Mouse (Mus musculus) hindbrain, embryonic 11.5 days (tissue): ENCODE measurements at regions not wholly inside any gene's neighbourhood (a gene's known extent, or its start where the extent isn't known, plus 50 kb on each side); places are given as distances from the start of the nearest gene placed in this dataset.
"Not testable (repeated sequence)": the region's sequence is repeated elsewhere in the genome, so short reads cannot be mapped to it uniquely, and the experiment has no call there.

ENCODE experiments used
- ATAC-seq: fragments of 200-750 bp; cut with Nextera tagmentation; 2 replicates; pipeline ENCODE4 v1.8.0; 2017; ENCODE audit warnings: mild to moderate bottlenecking, moderate TSS enrichment, moderate library complexity; ENCODE audit not compliant: low FRiP score
- DNase-seq: peaks from one replicate; pipeline ENCODE4 v3.0.0-alpha.2; 2015; ENCODE audit warnings: low spot score
- H3K27ac ChIP-seq: fragments of 300-500 bp; sonication (generic); 2 replicates; pipeline ENCODE4 v1.5.1; 2014; ENCODE audit warnings: mild to moderate bottlenecking, low read depth, low read length
- H3K27me3 ChIP-seq: fragments of 300-500 bp; sonication (generic); 2 replicates; pipeline ENCODE4 v1.6.1; 2014; ENCODE audit warnings: mild to moderate bottlenecking, low read length, moderate library complexity, mixed read lengths; ENCODE audit not compliant: control insufficient read depth, insufficient read depth
- H3K36me3 ChIP-seq: fragments of 300-500 bp; sonication (generic); 2 replicates; pipeline ENCODE4 v1.6.1; 2014; ENCODE audit warnings: mild to moderate bottlenecking, low read length, moderate library complexity, mixed read lengths; ENCODE audit not compliant: control insufficient read depth, insufficient read depth
- H3K4me1 ChIP-seq: fragments of 300-500 bp; sonication (generic); replicated peaks from 2 replicates; pipeline ENCODE4 v1.6.1; 2014; ENCODE audit warnings: low read length, mixed read lengths; ENCODE audit not compliant: control insufficient read depth, insufficient read depth
- H3K4me2 ChIP-seq: fragments of 300-500 bp; sonication (generic); replicated peaks from 2 replicates; pipeline ENCODE4 v1.6.1; 2014; ENCODE audit warnings: mild to moderate bottlenecking, low read depth, low read length
- H3K4me3 ChIP-seq: fragments of 300-500 bp; sonication (generic); 2 replicates; pipeline ENCODE4 v1.5.1; 2014; ENCODE audit warnings: low read depth, low read length
- H3K9ac ChIP-seq: fragments of 300-500 bp; sonication (generic); 2 replicates; pipeline ENCODE4 v1.6.1; 2014; ENCODE audit warnings: low read depth, low read length
- H3K9me3 ChIP-seq: fragments of 300-500 bp; sonication (generic); 2 replicates; pipeline ENCODE4 v1.6.1; 2016; ENCODE audit warnings: low read length; ENCODE audit not compliant: control insufficient read depth
- WGBS: fragments of 180-500 bp; shearing (Covaris S2); extraction: QIAGEN DNeasy Blood & Tissue Kit; methylation state at CpG from one replicate; pipeline ENCODE4 v1.1.7; 2014; 5-methylcytosine and 5-hydroxymethylcytosine counted together

DNA sequence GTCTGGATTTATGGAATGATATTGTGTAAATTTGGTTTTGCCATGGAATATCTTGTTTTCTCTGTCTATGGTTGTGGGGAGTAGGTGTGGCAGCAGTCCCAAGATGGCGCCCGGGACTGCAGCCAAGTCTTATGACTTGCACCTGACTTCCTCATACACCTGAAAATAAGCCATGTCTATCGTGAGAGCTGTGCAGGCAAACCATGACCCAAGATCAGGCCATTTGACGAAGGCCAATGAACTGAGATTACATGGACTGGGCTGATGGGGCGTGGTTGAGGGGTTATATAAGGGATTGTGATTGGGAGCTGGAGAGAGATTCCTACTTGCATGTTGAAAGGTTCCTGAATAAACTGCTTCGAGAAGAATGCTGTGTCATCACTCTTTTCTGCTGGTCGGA is 139.5 kb downstream of the Slc6a15 start:
- H3K4me1 ChIP-seq, H3K9ac ChIP-seq, H3K27me3 ChIP-seq, H3K4me3 ChIP-seq, H3K4me2 ChIP-seq, H3K27ac ChIP-seq, ATAC-seq, H3K36me3 ChIP-seq, DNase-seq, H3K9me3 ChIP-seq: not testable (repeated sequence)
- 91% methylated on average over 7 of the region's 7 CpGs for WGBS

DNA sequence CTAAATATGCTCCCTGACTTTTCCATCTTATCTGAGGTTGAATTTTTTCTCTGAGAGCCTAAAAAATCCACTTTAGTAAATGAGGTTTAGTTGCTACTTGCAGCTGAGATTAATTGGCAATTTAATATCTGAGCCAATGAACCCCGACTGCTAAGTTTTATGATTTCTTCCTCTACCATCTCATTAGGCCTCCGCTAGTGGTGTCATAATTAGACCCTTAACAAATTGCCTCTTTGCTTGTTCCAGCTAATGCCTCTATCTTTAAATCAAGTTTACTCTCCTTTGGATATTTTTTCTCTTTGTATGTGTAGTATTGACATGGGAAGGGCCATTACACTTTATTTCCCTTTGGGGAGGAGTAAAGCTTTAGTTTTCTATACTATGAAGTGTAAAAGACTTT is 176.9 kb downstream of the Slc6a15 start:
- 88% methylated on average over 2 of the region's 2 CpGs for WGBS

DNA sequence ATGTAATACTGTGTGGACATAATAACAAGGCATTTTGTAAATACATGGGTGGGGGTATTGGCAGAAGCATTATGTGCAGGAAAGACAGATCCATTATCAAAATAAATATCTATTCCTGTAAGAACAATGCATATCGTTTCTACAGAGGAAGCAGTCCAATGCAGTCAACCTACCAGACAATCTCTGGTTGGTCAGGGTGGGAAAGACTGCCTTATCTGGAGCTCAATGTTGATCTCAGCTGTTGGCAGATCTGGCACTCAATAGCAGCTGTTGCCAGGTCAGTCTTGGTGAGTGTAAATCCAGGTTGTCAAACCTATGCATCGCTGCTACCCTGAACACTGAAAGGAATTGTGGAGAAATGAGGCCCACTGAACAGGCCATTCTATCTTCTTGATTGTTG is 181.9 kb downstream of the Slc6a15 start:
- H3K27ac ChIP-seq: no peak overlapping the region
- H3K9me3 ChIP-seq: no peaks in the 10 kb centered on the region
- H3K9ac ChIP-seq: no peak overlapping the region
- H3K4me3 ChIP-seq: no peak overlapping the region
- 92% methylated on average over 2 of the region's 2 CpGs for WGBS
- no peaks in the 10 kb centered on the region for H3K27me3 ChIP-seq
- no peak for DNase-seq
- H3K4me2 ChIP-seq: no peak overlapping the region
- no peaks in the 10 kb centered on the region for H3K4me1 ChIP-seq
- no peak; the same call in 1 of the 2 replicates for ATAC-seq
- no peaks in the 10 kb centered on the region for H3K36me3 ChIP-seq

More for the DNA sequence above, 176.9 kb downstream of the Slc6a15 start:
- no peaks in the 10 kb centered on the region for H3K36me3 ChIP-seq
- H3K9me3 ChIP-seq: no peaks in the 10 kb centered on the region
- no peak overlapping the region for H3K4me3 ChIP-seq
- no peaks in the 10 kb centered on the region for H3K27me3 ChIP-seq
- no peaks in the 10 kb centered on the region for H3K4me1 ChIP-seq
- no peak overlapping the region for H3K9ac ChIP-seq
- ATAC-seq: no peak
- no peak overlapping the region for H3K4me2 ChIP-seq
- H3K27ac ChIP-seq: no peak overlapping the region
- DNase-seq: no peak

DNA sequence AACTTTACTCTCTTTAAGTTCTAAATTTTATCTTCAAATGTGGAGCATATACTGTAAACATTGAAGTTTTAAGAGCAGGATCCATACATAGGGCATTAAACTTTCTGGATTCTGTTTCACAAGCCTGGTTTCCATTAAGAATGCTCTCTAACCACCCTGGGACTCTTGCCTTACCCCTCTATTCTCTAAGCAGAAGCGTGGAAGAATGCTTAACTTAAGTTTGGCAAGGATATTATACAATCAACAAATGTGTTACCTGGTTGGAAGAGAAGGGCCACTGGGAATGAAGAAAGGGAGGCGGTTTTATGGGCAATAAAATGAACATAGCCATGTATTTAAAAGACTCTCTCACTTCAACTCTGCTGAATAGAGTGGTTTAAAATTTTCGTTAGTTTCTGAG is 217.5 kb downstream of the Slc6a15 start:
- 75% methylated on average over 3 of the region's 3 CpGs for WGBS
- ATAC-seq: no peak

GRCm38 (mm10) chr10:103585504-103585903 is 217.9 kb downstream of the Slc6a15 start:
- no peak for DNase-seq
- WGBS: 92% methylated on average over 2 of the region's 2 CpGs

More for the DNA sequence above, 217.5 kb downstream of the Slc6a15 start:
- H3K27me3 ChIP-seq: no peaks in the 10 kb centered on the region
- H3K4me2 ChIP-seq: no peak overlapping the region
- H3K27ac ChIP-seq: no peak overlapping the region
- no peaks in the 10 kb centered on the region for H3K9me3 ChIP-seq
- H3K36me3 ChIP-seq: no peaks in the 10 kb centered on the region
- no peak overlapping the region for H3K9ac ChIP-seq
- H3K4me1 ChIP-seq: no peaks in the 10 kb centered on the region
- DNase-seq: no peak
- H3K4me3 ChIP-seq: no peak overlapping the region

DNA sequence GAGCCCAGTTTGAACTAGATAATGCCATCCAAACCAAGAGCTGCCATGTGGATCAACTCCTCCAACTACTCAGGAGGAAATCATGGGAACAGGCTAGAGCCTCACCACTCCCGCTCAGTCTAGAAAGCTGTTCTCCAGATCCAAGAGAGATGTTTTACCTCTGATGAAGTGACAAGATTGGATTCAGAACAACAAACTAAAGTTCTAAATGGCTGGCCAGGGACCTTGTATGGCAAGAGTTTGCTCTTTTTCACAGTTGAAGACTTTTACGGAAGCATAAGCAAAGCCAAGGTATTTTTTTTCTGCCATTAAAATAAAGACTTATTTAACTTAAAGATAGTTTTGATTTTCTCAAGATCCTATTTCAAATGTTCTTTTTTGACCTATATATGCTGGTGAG is 224.4 kb downstream of the Slc6a15 start:
- Histone ChIP-seq H3K4me1 (no peaks in the 10 kb centered on the region), H3K4me2 (no peak overlapping the region), H3K4me3 (no peak overlapping the region), H3K27me3 (no peaks in the 10 kb centered on the region), H3K9ac (no peak overlapping the region), H3K36me3 (no peaks in the 10 kb centered on the region), H3K9me3 (no peaks in the 10 kb centered on the region), H3K27ac (no peak overlapping the region)
- DNase-seq (no peak), ATAC-seq (no peak)
- 96% methylated on average over 2 of the region's 2 CpGs for WGBS

More at GRCm38 (mm10) chr10:103585504-103585903, 217.9 kb downstream of the Slc6a15 start:
- no peak overlapping the region for H3K4me3 ChIP-seq
- no peak for ATAC-seq
- no peaks in the 10 kb centered on the region for H3K27me3 ChIP-seq
- H3K9me3 ChIP-seq: no peaks in the 10 kb centered on the region
- H3K9ac ChIP-seq: no peak overlapping the region
- no peaks in the 10 kb centered on the region for H3K36me3 ChIP-seq
- H3K27ac ChIP-seq: no peak overlapping the region
- no peak overlapping the region for H3K4me2 ChIP-seq
- no peaks in the 10 kb centered on the region for H3K4me1 ChIP-seq

DNA sequence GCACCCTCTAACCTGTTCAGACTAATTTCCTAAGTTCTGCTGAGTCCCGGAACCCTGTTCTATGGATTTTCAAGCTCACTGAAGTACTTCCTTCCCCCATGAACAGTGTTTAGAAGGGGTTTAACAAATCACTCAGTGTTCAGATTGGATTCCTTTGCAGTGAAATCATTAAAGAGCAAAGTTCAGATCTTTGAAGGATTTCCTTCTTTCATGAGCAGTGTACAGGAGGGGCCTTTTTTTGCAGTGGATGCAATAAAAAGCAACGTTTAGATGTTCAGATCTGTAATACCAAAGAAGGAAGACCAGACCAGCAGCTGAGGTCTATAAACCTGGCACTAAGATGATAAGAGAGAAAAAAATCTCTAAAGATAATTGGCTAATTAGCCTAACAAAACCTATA is 273.6 kb downstream of the Slc6a15 start:
- no peak overlapping the region for H3K4me2 ChIP-seq
- H3K4me1 ChIP-seq: no peaks in the 10 kb centered on the region
- no peaks in the 10 kb centered on the region for H3K9me3 ChIP-seq
- ATAC-seq (no peak), DNase-seq (no peak)
- WGBS: 81% methylated on average over 2 of the region's 2 CpGs
- H3K27ac ChIP-seq: no peak overlapping the region
- H3K36me3 ChIP-seq: no peaks in the 10 kb centered on the region
- H3K27me3 ChIP-seq: no peaks in the 10 kb centered on the region
- H3K4me3 ChIP-seq: no peak overlapping the region
- no peak overlapping the region for H3K9ac ChIP-seq

DNA sequence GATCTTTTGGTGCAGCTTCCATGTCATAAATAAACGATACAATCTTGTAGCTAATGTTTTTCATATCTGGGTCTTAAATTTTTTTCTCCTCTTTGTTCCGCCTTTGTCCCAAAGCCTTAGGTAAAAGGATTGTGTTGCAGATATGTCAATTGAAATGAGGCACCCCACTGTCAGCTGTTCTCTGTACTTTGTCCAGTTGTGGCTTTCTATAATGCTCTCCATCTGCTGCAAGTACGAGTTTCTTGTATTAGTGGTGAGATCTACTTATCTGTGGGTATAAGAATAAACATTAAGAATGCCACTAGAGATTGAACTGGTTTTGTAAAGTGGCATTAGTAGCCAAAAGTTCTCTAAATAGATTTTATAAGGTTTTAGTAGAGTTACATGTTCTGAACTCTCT is 282.3 kb downstream of the Slc6a15 start:
- no peak for ATAC-seq
- DNase-seq: no peak
- Histone ChIP-seq H3K4me1 (no peaks in the 10 kb centered on the region), H3K27me3 (no peaks in the 10 kb centered on the region), H3K9ac (no peak overlapping the region), H3K36me3 (no peaks in the 10 kb centered on the region), H3K27ac (no peak overlapping the region), H3K9me3 (no peaks in the 10 kb centered on the region), H3K4me2 (no peak overlapping the region), H3K4me3 (no peak overlapping the region)
- WGBS: 79% methylated on average over 3 of the region's 3 CpGs

DNA sequence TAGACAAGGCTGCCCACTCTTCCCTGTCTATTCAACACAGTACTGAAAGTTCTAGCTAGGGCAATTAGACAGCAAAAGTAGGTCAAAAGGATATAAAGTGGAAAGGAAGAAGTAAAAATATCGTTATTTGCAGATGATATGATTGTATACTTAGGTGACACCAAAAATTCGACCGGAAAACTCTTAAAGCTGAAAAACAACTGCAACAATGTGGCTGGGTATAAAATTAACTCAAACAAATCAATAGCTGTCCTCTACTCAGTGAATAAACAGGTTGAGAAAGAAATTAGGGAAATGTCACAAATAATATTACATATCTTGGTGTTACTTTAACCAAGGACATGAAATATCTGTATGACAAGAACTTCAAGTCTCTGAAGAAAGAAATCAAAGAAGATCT is 305.5 kb downstream of the Slc6a15 start:
- no peak overlapping the region for H3K4me3 ChIP-seq
- no peaks in the 10 kb centered on the region for H3K4me1 ChIP-seq
- no peaks in the 10 kb centered on the region for H3K9me3 ChIP-seq
- no peaks in the 10 kb centered on the region for H3K36me3 ChIP-seq
- H3K9ac ChIP-seq: no peak overlapping the region
- 92% methylated on average over 3 of the region's 3 CpGs for WGBS
- H3K27ac ChIP-seq: no peak overlapping the region
- H3K27me3 ChIP-seq: no peaks in the 10 kb centered on the region
- no peak for ATAC-seq
- H3K4me2 ChIP-seq: no peak overlapping the region
- DNase-seq: no peak
